Mouse (Mus musculus) cortical plate, adult 2 months (tissue): ENCODE data around the gene Cemip. TPM values are rescaled to one million over a fixed set of nuclear protein-coding genes. Genes with fewer than 3 reads are reported as not detected.

Experiments
- H3K27ac ChIP-seq: fragments of 200-500 bp; 2 replicates; pipeline ENCODE4 v1.5.1; 2012; ENCODE audit warnings: low read length, control low read depth, inconsistent platforms; ENCODE audit not compliant: insufficient read depth
- H3K4me1 ChIP-seq: fragments of 200-500 bp; 2 replicates; pipeline ENCODE4 v1.6.1; 2011; ENCODE audit warnings: low read length; ENCODE audit not compliant: control insufficient read depth, insufficient read depth
- H3K4me3 ChIP-seq: fragments of 200-500 bp; 2 replicates; pipeline ENCODE4 v1.5.1; 2011; ENCODE audit warnings: mild to moderate bottlenecking, low read length, control low read depth; ENCODE audit not compliant: insufficient read depth
- CTCF ChIP-seq: fragments of 200-500 bp; IDR thresholded peaks from 2 replicates; pipeline ENCODE4 v1.5.1; 2011; ENCODE audit warnings: mild to moderate bottlenecking, control low read depth, low read length; ENCODE audit not compliant: insufficient read depth; ENCODE audit errors: extremely low read depth
- POLR2A ChIP-seq: fragments of 200-500 bp; IDR thresholded peaks from 2 replicates; pipeline ENCODE4 v1.6.1; 2011; ENCODE audit warnings: mild to moderate bottlenecking, low read length, control low read depth; ENCODE audit not compliant: insufficient read depth; ENCODE audit errors: extremely low read depth
- polyA plus RNA-seq: library from polyadenylated mRNA; depleted of rRNA; stranded (reverse); fragments of >200 nt; gene quantifications from 2 replicates; pipeline ENCODE4 v1.2.3, GENCODE M21; 2012

The Cemip gene
- polyA plus RNA-seq, 1 experiment = 5.8 TPM

DNA sequence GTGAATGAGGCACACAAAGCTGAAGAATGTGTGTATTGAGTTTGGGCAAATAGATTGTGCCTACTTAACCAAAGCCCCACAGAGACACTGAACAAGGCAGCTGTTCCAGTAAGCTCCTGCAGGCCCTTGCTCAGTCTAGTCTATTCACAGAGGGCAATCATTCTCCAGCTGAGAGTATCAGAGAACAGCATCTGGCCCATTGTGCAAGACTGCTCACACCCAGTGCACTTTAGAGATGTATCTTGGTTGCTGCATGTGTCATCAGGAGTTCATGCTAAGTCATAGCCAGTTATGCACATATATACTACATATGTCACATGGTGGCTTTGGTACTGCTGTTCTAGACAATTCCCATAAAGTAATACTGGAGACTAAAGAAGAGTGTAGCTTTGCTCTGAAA is 66.9 kb downstream of the Cemip start:
- Histone ChIP-seq H3K4me3 (no peak overlapping the region), H3K27ac (no peak overlapping the region), H3K4me1 (0 out of 2 replicates have a peak, but pooled peaks cover 3% of the 10 kb centered on the region)
- TF ChIP-seq CTCF (no peak), POLR2A (no peak)

DNA sequence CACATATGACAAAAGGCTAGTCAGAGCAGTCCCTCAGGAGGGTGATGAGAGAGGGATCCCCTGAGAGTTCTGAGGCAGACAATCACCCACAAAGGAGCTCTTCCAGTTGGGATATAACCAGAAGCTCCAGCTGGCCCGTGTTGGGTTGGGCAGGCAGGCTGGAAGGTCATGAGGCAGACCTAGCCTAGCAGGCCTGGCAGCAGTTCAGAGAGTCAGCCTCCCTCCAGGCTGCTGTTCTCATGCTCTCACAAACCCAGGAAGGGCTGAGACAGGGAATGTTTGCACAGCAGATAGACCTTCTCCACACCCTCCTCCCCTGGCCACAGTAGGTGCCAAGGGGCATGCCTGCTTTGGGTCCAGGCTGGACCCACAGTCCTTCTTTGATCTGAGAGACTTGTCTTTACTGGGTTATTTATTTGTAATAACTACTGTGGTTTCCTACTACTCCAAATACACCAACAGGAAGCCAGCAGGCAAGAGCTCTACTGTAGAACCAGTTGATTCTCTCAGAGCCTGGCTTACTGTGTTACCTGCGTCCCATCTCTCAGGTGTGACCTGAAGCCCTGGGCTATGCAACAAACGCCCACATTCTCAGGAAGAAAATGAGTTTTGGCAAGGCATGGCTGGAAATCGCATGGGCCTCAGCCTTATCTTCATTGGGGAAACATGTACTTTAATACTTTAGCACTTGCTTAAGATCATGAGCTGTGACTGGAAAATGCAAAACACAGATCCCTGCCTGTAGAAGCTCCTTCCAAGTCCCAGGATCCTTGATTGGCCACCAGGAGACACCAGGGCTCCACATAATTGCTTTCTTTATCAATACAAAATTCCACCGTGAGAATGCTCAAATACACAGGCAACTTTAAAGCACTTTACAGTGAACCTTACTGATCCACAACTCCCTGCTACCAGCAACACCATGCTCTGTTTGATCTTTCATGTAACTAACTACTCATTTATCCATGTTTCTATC is 67.7 kb downstream of the Cemip start:
- Histone ChIP-seq H3K4me1 (0 out of 2 replicates have a peak, but pooled peaks cover 3% of the 10 kb centered on the region), H3K27ac (no peak overlapping the region), H3K4me3 (no peak overlapping the region)
- TF ChIP-seq POLR2A (no peak), CTCF (no peak)

DNA sequence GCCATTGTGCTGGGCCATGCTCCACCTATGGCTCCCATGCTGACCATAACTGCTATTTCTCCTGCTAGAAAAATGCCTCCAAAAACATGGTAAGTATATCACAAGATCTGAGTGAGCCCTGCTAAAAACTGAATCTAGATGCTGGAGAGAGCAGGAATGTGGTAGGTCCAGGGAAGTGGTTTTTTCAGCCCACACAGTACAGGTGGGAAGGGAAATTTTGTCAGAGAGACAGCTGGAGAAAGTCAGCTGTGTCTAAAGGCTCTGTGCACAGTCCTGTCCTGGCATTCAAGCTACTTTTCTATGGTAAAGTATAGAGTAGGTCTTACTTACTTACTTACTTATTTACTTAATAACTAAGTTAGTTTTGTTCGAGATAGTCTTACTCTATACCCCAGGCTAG is 71.3 kb downstream of the Cemip start:
- no peak overlapping the region for H3K27ac ChIP-seq
- no peak overlapping the region for H3K4me3 ChIP-seq
- no peaks in the 10 kb centered on the region for H3K4me1 ChIP-seq
- TF ChIP-seq POLR2A (no peak), CTCF (no peak)

DNA sequence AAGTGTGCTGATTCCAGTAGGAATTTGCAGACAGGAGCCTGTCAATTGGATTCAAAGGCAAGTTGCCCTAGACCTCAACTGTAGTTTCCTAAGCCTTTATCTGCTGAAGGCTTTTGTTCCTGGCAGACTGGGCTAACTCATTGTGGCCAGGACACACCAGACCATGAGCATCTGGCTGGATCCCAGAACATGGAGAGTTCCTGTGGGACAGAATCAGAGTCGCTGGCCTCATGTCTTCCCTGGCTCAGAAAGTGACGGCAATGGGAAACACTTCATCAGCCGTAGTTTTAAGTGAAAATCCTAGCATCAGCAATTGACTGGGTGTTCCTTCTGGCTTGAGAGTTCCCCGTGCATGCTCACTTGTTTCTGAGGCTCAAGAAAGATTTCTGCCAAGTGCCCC is 72.6 kb downstream of the Cemip start:
- no peak for TF ChIP-seq POLR2A
- TF ChIP-seq CTCF = no peak
- Histone ChIP-seq H3K4me3 (no peak overlapping the region), H3K27ac (no peak overlapping the region), H3K4me1 (no peaks in the 10 kb centered on the region)

DNA sequence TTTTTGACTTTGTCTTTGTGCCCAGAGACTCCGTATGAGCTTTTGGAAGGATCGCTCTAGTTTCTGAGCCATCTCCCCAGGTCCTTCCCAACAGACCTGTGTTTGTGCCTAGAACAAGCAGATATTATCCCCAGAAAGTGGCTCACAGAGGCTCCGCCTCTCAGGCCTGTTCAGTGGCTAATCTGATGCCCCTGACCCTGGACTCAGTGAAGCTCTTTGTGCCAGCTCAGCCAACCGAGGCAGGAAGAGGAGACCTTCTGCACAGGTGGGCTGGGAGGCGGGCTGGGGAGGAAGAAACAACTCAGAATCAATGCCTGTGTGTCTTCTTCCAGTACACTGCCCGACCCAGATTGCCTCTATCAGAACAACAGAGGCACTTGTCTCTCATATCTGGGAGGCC is 81.9 kb downstream of the Cemip start:
- Histone ChIP-seq H3K27ac (no peak overlapping the region), H3K4me3 (no peak overlapping the region), H3K4me1 (peaks cover 3% of the 10 kb centered on the region; the same call in 1 of the 2 replicates)
- no peak for TF ChIP-seq POLR2A

DNA sequence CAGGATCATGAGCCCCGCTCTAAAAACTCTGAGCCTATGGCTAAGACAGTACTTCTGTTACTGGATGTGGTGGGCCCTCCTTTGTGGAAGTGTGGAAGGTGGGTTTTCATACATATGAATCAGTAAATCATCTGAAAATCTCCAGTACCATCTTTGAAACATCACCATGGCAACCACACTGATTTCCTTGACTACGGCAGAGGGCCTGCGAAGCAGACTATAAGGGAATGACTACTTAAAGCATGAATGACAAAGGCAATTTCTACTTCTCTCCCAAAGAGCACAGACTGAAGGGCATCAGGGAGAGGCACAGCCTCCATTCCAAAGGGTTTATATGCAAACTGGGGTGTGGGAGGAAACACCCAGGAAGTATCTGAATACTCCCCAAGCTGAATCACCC is 84.8 kb downstream of the Cemip start:
- TF ChIP-seq CTCF = no peak
- TF ChIP-seq POLR2A = no peak
- H3K27ac ChIP-seq = no peak overlapping the region
- H3K4me3 ChIP-seq = no peak overlapping the region
- H3K4me1 ChIP-seq = peaks cover 3% of the 10 kb centered on the region; the same call in 1 of the 2 replicates

DNA sequence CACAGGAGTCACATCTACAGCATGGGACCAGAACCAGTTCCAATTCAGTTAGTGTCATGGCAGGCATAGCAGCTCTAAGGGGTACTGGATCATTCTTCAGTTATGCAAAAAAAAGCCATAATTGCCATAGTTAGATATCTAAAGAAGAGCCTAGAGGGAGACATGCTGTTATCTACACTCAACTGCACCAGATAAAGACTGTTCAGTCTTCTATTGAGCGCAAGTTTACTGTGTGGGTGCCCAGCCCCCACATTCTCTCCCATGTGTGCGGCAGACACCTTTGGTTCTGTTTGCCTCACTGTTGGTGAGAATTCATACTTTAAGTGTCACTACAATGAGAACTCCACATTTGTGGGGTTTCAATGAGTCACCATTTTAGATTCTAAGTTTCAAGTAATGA is 85.6 kb downstream of the Cemip start:
- no peak for TF ChIP-seq CTCF
- no peak for TF ChIP-seq POLR2A
- Histone ChIP-seq H3K4me3 (no peak overlapping the region), H3K4me1 (peaks cover 3% of the 10 kb centered on the region; the same call in 1 of the 2 replicates), H3K27ac (no peak overlapping the region)

DNA sequence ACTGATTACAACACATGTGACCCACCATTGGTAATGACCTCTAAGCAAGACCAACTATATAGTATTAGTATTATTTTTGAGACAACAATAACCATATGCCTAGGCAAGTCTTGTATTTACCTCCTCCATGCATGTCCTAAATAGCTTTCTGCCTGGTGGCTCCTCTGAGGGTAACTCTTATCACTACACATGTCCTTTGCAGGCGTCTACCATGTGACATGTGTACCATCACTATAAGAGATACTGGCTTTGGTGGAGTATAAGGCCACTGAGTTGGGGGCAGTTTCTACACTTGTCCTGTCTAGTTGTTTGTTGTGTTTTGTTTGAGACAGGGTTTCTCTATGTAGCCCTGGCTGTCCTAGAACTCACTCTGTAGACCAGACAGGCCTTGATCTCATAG is 86.7 kb downstream of the Cemip start:
- Histone ChIP-seq H3K4me1 (peaks cover 3% of the 10 kb centered on the region; the same call in 1 of the 2 replicates), H3K4me3 (no peak overlapping the region), H3K27ac (no peak overlapping the region)
- TF ChIP-seq CTCF (no peak), POLR2A (no peak)

DNA sequence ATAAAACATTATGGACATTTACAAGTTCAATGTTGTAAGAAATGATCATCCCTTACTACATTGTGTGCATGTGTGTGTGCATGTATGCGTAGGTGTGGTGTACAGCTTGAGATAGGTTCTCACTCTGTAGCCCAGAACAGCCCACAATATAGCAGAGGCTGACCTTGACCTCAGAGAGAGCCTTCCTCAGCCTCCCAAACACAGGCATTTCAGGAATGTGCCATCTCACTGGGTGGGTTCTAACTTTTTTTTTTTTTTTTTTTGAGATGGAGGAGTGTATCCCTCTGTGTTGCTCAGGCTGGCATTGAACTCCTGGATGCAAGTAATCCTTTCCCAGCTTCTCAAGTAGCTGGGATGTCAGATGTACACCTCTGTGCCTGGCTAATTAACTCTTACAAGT is 92.0 kb downstream of the Cemip start:
- no peak overlapping the region for H3K4me3 ChIP-seq
- H3K27ac ChIP-seq = no peak overlapping the region
- no peaks in the 10 kb centered on the region for H3K4me1 ChIP-seq
- TF ChIP-seq CTCF (no peak), POLR2A (no peak)

DNA sequence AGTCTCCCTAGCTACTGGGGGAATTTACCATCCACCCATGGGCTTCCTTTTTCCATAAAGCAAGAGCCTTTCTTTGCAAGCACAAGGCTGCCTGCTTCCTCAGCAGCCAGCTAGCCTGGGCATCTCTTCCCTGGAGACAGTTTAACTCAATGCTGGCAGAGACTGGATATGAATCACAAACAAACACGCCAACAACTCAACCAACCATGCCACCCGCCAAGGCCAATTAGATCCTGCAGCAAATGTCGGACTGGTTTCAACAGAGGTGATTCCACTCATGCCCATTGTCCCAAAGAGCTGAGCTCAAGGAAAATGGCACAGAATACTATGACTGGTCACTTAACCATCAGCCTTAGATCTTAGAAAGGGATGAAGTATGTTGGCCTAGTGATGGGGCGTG is 97.0 kb downstream of the Cemip start:
- H3K4me3 ChIP-seq = no peak overlapping the region
- H3K4me1 ChIP-seq = no peaks in the 10 kb centered on the region
- no peak overlapping the region for H3K27ac ChIP-seq
- TF ChIP-seq POLR2A (no peak), CTCF (no peak)

DNA sequence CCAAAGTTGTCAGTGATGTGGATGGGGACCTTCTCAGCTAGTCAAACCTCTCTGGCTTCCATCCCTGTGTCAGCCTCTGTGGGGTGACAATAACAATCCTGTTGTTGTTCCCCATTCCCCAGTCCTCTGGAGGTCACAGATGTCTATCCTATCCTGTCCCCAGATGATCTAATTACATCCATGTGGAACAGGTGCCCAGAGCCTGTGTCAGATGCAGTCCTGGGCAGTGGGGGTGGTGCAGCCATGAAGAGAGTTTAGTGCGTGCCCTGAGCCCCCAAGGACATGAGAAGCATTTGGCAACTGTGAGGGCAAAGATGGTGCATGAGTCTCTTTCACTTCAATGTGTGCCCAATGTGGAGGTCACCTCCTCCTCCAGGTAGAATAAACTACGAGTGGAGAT is 100.6 kb downstream of the Cemip start:
- TF ChIP-seq CTCF = no peak
- TF ChIP-seq POLR2A = no peak
- H3K4me3 ChIP-seq = no peak overlapping the region
- no peak overlapping the region for H3K27ac ChIP-seq
- H3K4me1 ChIP-seq = no peaks in the 10 kb centered on the region
